Mouse (Mus musculus) lung, embryonic 15.5 days (tissue): Measurements from ENCODE around the gene Tbc1d10b. TPM values are rescaled to one million over a fixed set of nuclear protein-coding genes. Genes with fewer than 3 reads are reported as not detected.

Experiments
- ATAC-seq: fragments of 200-750 bp; cut with Nextera tagmentation; 2 replicates; pipeline ENCODE4 v1.8.0; 2017; ENCODE audit warnings: moderate number of reproducible peaks, borderline replicate concordance; ENCODE audit not compliant: low FRiP score, low TSS enrichment; ENCODE audit errors: extremely low read depth
- H3K27ac ChIP-seq: fragments of 300-500 bp; sonication (generic); 2 replicates; pipeline ENCODE4 v1.5.1; 2015; ENCODE audit warnings: moderate library complexity, mild to moderate bottlenecking, inconsistent platforms
- H3K27me3 ChIP-seq: fragments of 300-500 bp; sonication (generic); 2 replicates; pipeline ENCODE4 v1.6.1; 2015; ENCODE audit warnings: inconsistent platforms
- H3K36me3 ChIP-seq: fragments of 300-500 bp; sonication (generic); 2 replicates; pipeline ENCODE4 v1.6.1; 2015; ENCODE audit warnings: inconsistent platforms
- H3K4me1 ChIP-seq: fragments of 300-500 bp; sonication (generic); 2 replicates; pipeline ENCODE4 v1.6.1; 2015; ENCODE audit warnings: inconsistent platforms
- H3K4me2 ChIP-seq: fragments of 300-500 bp; sonication (generic); 2 replicates; pipeline ENCODE4 v1.6.1; 2015; ENCODE audit warnings: inconsistent platforms, mild to moderate bottlenecking, moderate library complexity
- H3K4me3 ChIP-seq: fragments of 300-500 bp; sonication (generic); 2 replicates; pipeline ENCODE4 v1.5.1; 2015; ENCODE audit warnings: mild to moderate bottlenecking, inconsistent platforms
- H3K9ac ChIP-seq: fragments of 300-500 bp; sonication (generic); 2 replicates; pipeline ENCODE4 v1.6.1; 2015; ENCODE audit warnings: inconsistent platforms
- H3K9me3 ChIP-seq: fragments of 300-500 bp; sonication (generic); 2 replicates; pipeline ENCODE4 v1.6.1; 2016; ENCODE audit warnings: inconsistent platforms
- WGBS: fragments of 180-500 bp; shearing (Covaris S2); methylation state at CpG from one replicate; pipeline ENCODE4 v1.1.7; 2015; 5-methylcytosine and 5-hydroxymethylcytosine counted together
- polyA plus RNA-seq: library from polyadenylated mRNA; unstranded; fragments of >200 nt; fragmentation: Nextera tagmentation; extraction: Ambion mirVana; gene quantifications from 2 replicates; pipeline ENCODE4 v1.2.1, GENCODE M21; 2015

Tbc1d10b gene
- polyA plus RNA-seq, 1 experiment from 2014 or later = 29.8 TPM

- no peaks in the 10 kb centered on the region for H3K36me3 ChIP-seq
- no peak overlapping the region for H3K9ac ChIP-seq
- H3K27me3 ChIP-seq = no peaks in the 10 kb centered on the region
- H3K4me1 ChIP-seq = peaks cover 26% of the 10 kb centered on the region
- 73% methylated on average over 5 of the region's 5 CpGs for WGBS
- H3K4me2 ChIP-seq = no peak overlapping the region
- ATAC-seq = no peak
- H3K27ac ChIP-seq = no peak overlapping the region
- no peak overlapping the region for H3K4me3 ChIP-seq
- H3K9me3 ChIP-seq = no peaks in the 10 kb centered on the region
Measured at GRCm38 (mm10) chr7:127211014-127211745, 2.9 kb upstream of the Tbc1d10b start.

GRCm38 (mm10) chr7:127210266-127210665, 2.0 kb upstream of the Tbc1d10b start:
- WGBS = 88% methylated on average over 4 of the region's 4 CpGs
- no peak overlapping the region for H3K4me3 ChIP-seq
- peaks cover 29% of the 10 kb centered on the region for H3K4me1 ChIP-seq
- no peaks in the 10 kb centered on the region for H3K27me3 ChIP-seq
- no peaks in the 10 kb centered on the region for H3K36me3 ChIP-seq
- no peak overlapping the region for H3K27ac ChIP-seq
- H3K4me2 ChIP-seq = no peak overlapping the region
- no peak overlapping the region for H3K9ac ChIP-seq
- ATAC-seq = no peak
- no peaks in the 10 kb centered on the region for H3K9me3 ChIP-seq

- Histone ChIP-seq H3K9ac (no peak overlapping the region), H3K36me3 (no peaks in the 10 kb centered on the region), H3K27ac (no peak overlapping the region), H3K9me3 (no peaks in the 10 kb centered on the region), H3K27me3 (no peaks in the 10 kb centered on the region), H3K4me3 (no peak overlapping the region), H3K4me2 (peak overlapping the region; percentile 75; the same call in 1 of the 2 replicates), H3K4me1 (peaks cover 28% of the 10 kb centered on the region)
- WGBS = 78% methylated on average over 5 of the region's 5 CpGs
- no peak for ATAC-seq
Measured at GRCm38 (mm10) chr7:127209851-127210250, 1.6 kb upstream of the Tbc1d10b start.

GRCm38 (mm10) chr7:127208553-127209438, 528 bp upstream of the Tbc1d10b start, which contains the start of gene Mylpf:
Gene Mylpf, plus strand, starts transcription at chr7:127208890.
- Histone ChIP-seq H3K27me3 (no peaks in the 10 kb centered on the region), H3K27ac (peak within 1 kb of the TSS; percentile 85), H3K36me3 (peaks cover 4% of the 10 kb centered on the region; the same call in 1 of the 2 replicates), H3K4me2 (peak within 1 kb of the TSS; percentile 89), H3K4me3 (peak within 1 kb of the TSS; percentile 78), H3K4me1 (peaks cover 25% of the 10 kb centered on the region), H3K9me3 (no peaks in the 10 kb centered on the region), H3K9ac (peak within 1 kb of the TSS; percentile 93)
- ATAC-seq = peak; percentile 94
- WGBS = 2% methylated on average over 33 of the region's 44 CpGs

- Histone ChIP-seq H3K4me1 (peaks cover 25% of the 10 kb centered on the region), H3K9ac (peak overlapping the region; percentile 93), H3K27me3 (no peaks in the 10 kb centered on the region), H3K27ac (peak overlapping the region; percentile 85), H3K4me3 (peak overlapping the region; percentile 78), H3K4me2 (peak overlapping the region; percentile 89), H3K36me3 (peaks cover 13% of the 10 kb centered on the region), H3K9me3 (no peaks in the 10 kb centered on the region)
- peak; percentile 6 for ATAC-seq
- WGBS = under 1% methylated on average over 52 of the region's 53 CpGs
Measured at GRCm38 (mm10) chr7:127207374-127208294, 634 bp downstream of the Tbc1d10b start.

GRCm38 (mm10) chr7:127206606-127207005, 1.7 kb downstream of the Tbc1d10b start:
- peaks cover 21% of the 10 kb centered on the region for H3K36me3 ChIP-seq
- no peaks in the 10 kb centered on the region for H3K9me3 ChIP-seq
- H3K27me3 ChIP-seq = no peaks in the 10 kb centered on the region
- ATAC-seq = no peak
- peak overlapping the region; percentile 78 for H3K4me3 ChIP-seq
- 38% methylated on average over 2 of the region's 2 CpGs for WGBS
- H3K4me2 ChIP-seq = peak overlapping the region; percentile 89
- H3K9ac ChIP-seq = peak overlapping the region; percentile 93
- peak overlapping the region; percentile 25; the same call in 1 of the 2 replicates for H3K27ac ChIP-seq
- H3K4me1 ChIP-seq = peaks cover 25% of the 10 kb centered on the region

GRCm38 (mm10) chr7:127196484-127196883, 11.8 kb downstream of the Tbc1d10b start:
- peak overlapping the region; percentile 70 for H3K4me3 ChIP-seq
- peak overlapping the region; percentile 69 for H3K4me2 ChIP-seq
- peaks cover 77% of the 10 kb centered on the region for H3K36me3 ChIP-seq
- no peaks in the 10 kb centered on the region for H3K9me3 ChIP-seq
- no peak for ATAC-seq
- peaks cover 20% of the 10 kb centered on the region for H3K4me1 ChIP-seq
- H3K27ac ChIP-seq = peak overlapping the region; percentile 74
- H3K27me3 ChIP-seq = no peaks in the 10 kb centered on the region
- WGBS = 51% methylated on average over 11 of the region's 11 CpGs
- peak overlapping the region; percentile 54 for H3K9ac ChIP-seq

GRCm38 (mm10) chr7:127195544-127196295, 12.5 kb downstream of the Tbc1d10b start, which contains the start of gene Cd2bp2:
Gene Cd2bp2, minus strand, starts transcription at chr7:127196050.
- WGBS = under 1% methylated on average over 51 of the region's 51 CpGs
- H3K9me3 ChIP-seq = no peaks in the 10 kb centered on the region
- peak within 1 kb of the TSS; percentile 70 for H3K4me3 ChIP-seq
- peak; percentile 94 for ATAC-seq
- H3K9ac ChIP-seq = peak within 1 kb of the TSS; percentile 60
- peak within 1 kb of the TSS; percentile 73 for H3K4me2 ChIP-seq
- peaks cover 74% of the 10 kb centered on the region for H3K36me3 ChIP-seq
- H3K27ac ChIP-seq = peak within 1 kb of the TSS; percentile 87
- peaks cover 20% of the 10 kb centered on the region for H3K4me1 ChIP-seq
- no peaks in the 10 kb centered on the region for H3K27me3 ChIP-seq

- Histone ChIP-seq H3K27ac (no peak overlapping the region; the same call in 1 of the 2 replicates), H3K27me3 (no peaks in the 10 kb centered on the region), H3K9me3 (no peaks in the 10 kb centered on the region), H3K4me2 (peak overlapping the region; percentile 73), H3K9ac (peak overlapping the region; percentile 60), H3K4me1 (peaks cover 20% of the 10 kb centered on the region), H3K36me3 (peaks cover 63% of the 10 kb centered on the region), H3K4me3 (peak overlapping the region; percentile 70)
- WGBS = 56% methylated on average over 7 of the region's 7 CpGs
- ATAC-seq = no peak
Measured at GRCm38 (mm10) chr7:127194633-127195029, 13.6 kb downstream of the Tbc1d10b start.

- Histone ChIP-seq H3K9ac (no peak overlapping the region), H3K4me3 (peak overlapping the region; percentile 70), H3K27me3 (no peaks in the 10 kb centered on the region), H3K4me1 (peaks cover 20% of the 10 kb centered on the region), H3K27ac (no peak overlapping the region), H3K4me2 (peak overlapping the region; percentile 73), H3K36me3 (peaks cover 58% of the 10 kb centered on the region), H3K9me3 (no peaks in the 10 kb centered on the region)
- WGBS = 85% methylated on average over 17 of the region's 17 CpGs
- no peak for ATAC-seq
Measured at GRCm38 (mm10) chr7:127194011-127194632, 14.1 kb downstream of the Tbc1d10b start.
